Mouse (Mus musculus) MEL (cell line): ENCODE data around the gene Gm42878. TPM values are rescaled to one million over a fixed set of nuclear protein-coding genes. Genes with fewer than 3 reads are reported as not detected.

Experiments
- DNase-seq: peaks from one replicate; pipeline ENCODE4 v3.0.0; 2011; ENCODE audit warnings: low read depth, low spot score
- H3K27ac ChIP-seq: 2 replicates; pipeline ENCODE4 v1.5.1; 2012; ENCODE audit warnings: low read depth, mild to moderate bottlenecking, control low read depth, low read length, moderate library complexity; ENCODE audit not compliant: control insufficient read depth
- H3K27me3 ChIP-seq, 2 experiments: fragments of 150-350 bp in 1 of 2; sonication (generic) in 1 of 2; 2 replicates each; pipeline ENCODE4 v1.6.1; 2012; ENCODE audit warnings: low read length in 2 of 2, mild to moderate bottlenecking in 2 of 2, improper control_type of control experiment in 1 of 2, moderate library complexity in 1 of 2; ENCODE audit not compliant: insufficient read depth in 2 of 2, control insufficient read depth in 1 of 2
- H3K36me3 ChIP-seq, 2 experiments: 2 replicates each; pipeline ENCODE4 v1.6.1; 2012 to 2014; ENCODE audit warnings: low read length in 2 of 2, improper control_type of control experiment in 1 of 2, inconsistent platforms in 1 of 2, mild to moderate bottlenecking in 1 of 2; ENCODE audit not compliant: insufficient read depth in 2 of 2, control insufficient read depth in 1 of 2
- H3K4me1 ChIP-seq, 2 experiments: fragments of 150-350 bp in 1 of 2; sonication (generic) in 1 of 2; 2 replicates each; pipeline ENCODE4 v1.6.1; 2012; ENCODE audit warnings: low read length in 2 of 2, improper control_type of control experiment in 1 of 2, mild to moderate bottlenecking in 1 of 2; ENCODE audit not compliant: insufficient read depth in 2 of 2, control insufficient read depth in 1 of 2
- H3K4me3 ChIP-seq, 2 experiments: fragments of 150-350 bp in 1 of 2; sonication (generic) in 1 of 2; 2 replicates each; pipeline ENCODE4 v1.5.1; 2012; ENCODE audit warnings: low read depth in 2 of 2, low read length in 2 of 2, mild to moderate bottlenecking in 2 of 2, moderate library complexity in 2 of 2, control low read depth in 1 of 2, improper control_type of control experiment in 1 of 2; ENCODE audit not compliant: control insufficient read depth in 1 of 2, insufficient read depth in 1 of 2
- H3K79me2 ChIP-seq: 2 replicates; pipeline ENCODE4 v1.6.1; 2012; ENCODE audit warnings: mild to moderate bottlenecking, low read length, moderate library complexity; ENCODE audit not compliant: control insufficient read depth, poor library complexity, insufficient read depth
- H3K9ac ChIP-seq: 2 replicates; pipeline ENCODE4 v1.6.1; 2012; ENCODE audit warnings: low read depth, mild to moderate bottlenecking, control low read depth, low read length, moderate library complexity; ENCODE audit not compliant: control insufficient read depth, poor library complexity, severe bottlenecking
- H3K9me3 ChIP-seq: fragments of 150-350 bp; sonication (generic); replicated peaks from 2 replicates; pipeline ENCODE4 v1.6.1; 2012; ENCODE audit warnings: mild to moderate bottlenecking, low read length, improper control_type of control experiment, moderate library complexity; ENCODE audit not compliant: insufficient read depth
- BHLHE40 ChIP-seq: IDR thresholded peaks from 2 replicates; pipeline ENCODE4 v1.6.1; 2012; ENCODE audit warnings: low read depth, mild to moderate bottlenecking, inconsistent platforms, low read length, improper control_type of control experiment, borderline replicate concordance
- CHD1 ChIP-seq: IDR thresholded peaks from 2 replicates; pipeline ENCODE4 v1.6.1; 2012; ENCODE audit warnings: low read depth, mild to moderate bottlenecking, inconsistent platforms, low read length, improper control_type of control experiment
- CHD2 ChIP-seq: IDR thresholded peaks from 2 replicates; pipeline ENCODE4 v1.6.1; 2011; ENCODE audit warnings: low read length, improper control_type of control experiment
- CTCF ChIP-seq, 3 experiments: IDR thresholded peaks in 2 of 3; conservative IDR thresholded peaks in 1 of 3; 2 replicates each; pipeline ENCODE4 v1.5.1; 2011 to 2012; ENCODE audit warnings: low read length in 3 of 3, low read depth in 2 of 3, mild to moderate bottlenecking in 2 of 3, improper control_type of control experiment in 1 of 3, inconsistent platforms in 1 of 3, mixed read lengths in 1 of 3, moderate library complexity in 1 of 3; ENCODE audit not compliant: control insufficient read depth in 1 of 3, insufficient read depth in 1 of 3, poor library complexity in 1 of 3, severe bottlenecking in 1 of 3
- E2F4 ChIP-seq: IDR thresholded peaks from 2 replicates; pipeline ENCODE4 v1.6.1; 2011; ENCODE audit warnings: low read depth, low read length, improper control_type of control experiment, borderline replicate concordance
- ELF1 ChIP-seq: IDR thresholded peaks from 2 replicates; pipeline ENCODE4 v1.6.1; 2014; ENCODE audit warnings: low read depth, mild to moderate bottlenecking, inconsistent platforms, low read length, improper control_type of control experiment, moderate library complexity
- EP300 ChIP-seq, 2 experiments: IDR thresholded peaks; 2 replicates each; pipeline ENCODE4 v1.6.1; 2011; ENCODE audit warnings: improper control_type of control experiment in 2 of 2, low read length in 2 of 2, low read depth in 1 of 2, mild to moderate bottlenecking in 1 of 2
- ETS1 ChIP-seq: IDR thresholded peaks from 2 replicates; pipeline ENCODE4 v1.6.1; 2012; ENCODE audit warnings: low read depth, mild to moderate bottlenecking, inconsistent platforms, low read length, improper control_type of control experiment, moderate library complexity
- GABPA ChIP-seq: IDR thresholded peaks from 2 replicates; pipeline ENCODE4 v1.6.1; 2012; ENCODE audit warnings: low read depth, mild to moderate bottlenecking, inconsistent platforms, low read length, improper control_type of control experiment, moderate library complexity
- GATA1 ChIP-seq: IDR thresholded peaks from 2 replicates; pipeline ENCODE4 v1.6.1; 2011; ENCODE audit warnings: low read depth, low read length, improper control_type of control experiment
- HCFC1 ChIP-seq: IDR thresholded peaks from 2 replicates; pipeline ENCODE4 v1.6.1; 2012; ENCODE audit warnings: low read depth, mild to moderate bottlenecking, inconsistent platforms, low read length, improper control_type of control experiment, moderate library complexity
- JUND ChIP-seq: IDR thresholded peaks from 2 replicates; pipeline ENCODE4 v1.6.1; 2011; ENCODE audit warnings: low read depth, mild to moderate bottlenecking, improper control_type of control experiment, low read length
- KAT2A ChIP-seq: conservative IDR thresholded peaks from 2 replicates; pipeline ENCODE4 v1.6.1; 2012; ENCODE audit warnings: low read depth, low read length, improper control_type of control experiment, inconsistent platforms
- MAFK ChIP-seq: IDR thresholded peaks from 2 replicates; pipeline ENCODE4 v1.6.1; 2011; ENCODE audit warnings: low read depth, mild to moderate bottlenecking, low read length, improper control_type of control experiment, borderline replicate concordance
- MAX ChIP-seq: IDR thresholded peaks from 2 replicates; pipeline ENCODE4 v1.6.1; 2011; ENCODE audit warnings: low read length, improper control_type of control experiment
- MAZ ChIP-seq: IDR thresholded peaks from 2 replicates; pipeline ENCODE4 v1.6.1; 2012; ENCODE audit warnings: low read depth, mild to moderate bottlenecking, inconsistent platforms, low read length, improper control_type of control experiment
- MEF2A ChIP-seq: IDR thresholded peaks from 2 replicates; pipeline ENCODE4 v1.6.1; 2014; ENCODE audit warnings: low read depth, mild to moderate bottlenecking, inconsistent platforms, low read length, improper control_type of control experiment; ENCODE audit not compliant: poor library complexity, insufficient replicate concordance, severe bottlenecking; ENCODE audit errors: extremely low read depth
- MXI1 ChIP-seq: IDR thresholded peaks from 2 replicates; pipeline ENCODE4 v1.6.1; 2011; ENCODE audit warnings: mild to moderate bottlenecking, low read depth, low read length, improper control_type of control experiment
- MYB ChIP-seq: IDR thresholded peaks from 2 replicates; pipeline ENCODE4 v1.6.1; 2011; ENCODE audit warnings: mild to moderate bottlenecking, low read depth, low read length, improper control_type of control experiment
- MYC ChIP-seq: IDR thresholded peaks from 2 replicates; pipeline ENCODE4 v1.6.1; 2011; ENCODE audit warnings: low read depth, mild to moderate bottlenecking, low read length, improper control_type of control experiment, moderate library complexity
- NELFE ChIP-seq: IDR thresholded peaks from 2 replicates; pipeline ENCODE4 v1.6.1; 2011; ENCODE audit warnings: low read depth, low read length, improper control_type of control experiment
- NRF1 ChIP-seq: IDR thresholded peaks from 2 replicates; pipeline ENCODE4 v1.6.1; 2014; ENCODE audit warnings: low read depth, mild to moderate bottlenecking, inconsistent platforms, low read length, improper control_type of control experiment, moderate library complexity; ENCODE audit not compliant: poor library complexity, insufficient read depth, severe bottlenecking
- POLR2A ChIP-seq, 2 experiments: IDR thresholded peaks; 2 replicates each; pipeline ENCODE4 v1.6.1; 2011 to 2012; ENCODE audit warnings: low read length in 2 of 2, mild to moderate bottlenecking in 2 of 2, control low read depth in 1 of 2, improper control_type of control experiment in 1 of 2, low read depth in 1 of 2, moderate library complexity in 1 of 2; ENCODE audit not compliant: control insufficient read depth in 1 of 2, insufficient read depth in 1 of 2, poor library complexity in 1 of 2
- POLR2AphosphoS2 ChIP-seq: IDR thresholded peaks from 2 replicates; pipeline ENCODE4 v1.6.1; 2011; ENCODE audit warnings: low read length, improper control_type of control experiment
- POLR2AphosphoS5 ChIP-seq: IDR thresholded peaks from 2 replicates; pipeline ENCODE4 v1.6.1; 2012; ENCODE audit warnings: low read depth, borderline replicate concordance, mild to moderate bottlenecking, inconsistent platforms, low read length, moderate library complexity, mixed read lengths
- RAD21 ChIP-seq: IDR thresholded peaks from 2 replicates; pipeline ENCODE4 v1.6.1; 2011; ENCODE audit warnings: mild to moderate bottlenecking, low read depth, low read length, improper control_type of control experiment
- RCOR1 ChIP-seq: IDR thresholded peaks from 2 replicates; pipeline ENCODE4 v1.6.1; 2012; ENCODE audit warnings: low read depth, mild to moderate bottlenecking, inconsistent platforms, low read length, improper control_type of control experiment
- SIN3A ChIP-seq: IDR thresholded peaks from 2 replicates; pipeline ENCODE4 v1.6.1; 2012; ENCODE audit warnings: low read length, improper control_type of control experiment, inconsistent platforms
- SMC3 ChIP-seq: IDR thresholded peaks from 2 replicates; pipeline ENCODE4 v1.6.1; 2011; ENCODE audit warnings: low read depth, low read length, improper control_type of control experiment
- TCF12 ChIP-seq: IDR thresholded peaks from 2 replicates; pipeline ENCODE4 v1.6.1; 2014; ENCODE audit warnings: low read depth, mild to moderate bottlenecking, inconsistent platforms, low read length, improper control_type of control experiment, moderate library complexity
- UBTF ChIP-seq: IDR thresholded peaks from 2 replicates; pipeline ENCODE4 v1.6.1; 2012; ENCODE audit warnings: low read depth, mild to moderate bottlenecking, inconsistent platforms, low read length, improper control_type of control experiment, moderate library complexity, borderline replicate concordance; ENCODE audit not compliant: insufficient read depth
- USF1 ChIP-seq: IDR thresholded peaks from 2 replicates; pipeline ENCODE4 v1.6.1; 2014; ENCODE audit warnings: low read depth, mild to moderate bottlenecking, inconsistent platforms, low read length, improper control_type of control experiment, moderate library complexity
- USF2 ChIP-seq, 2 experiments: IDR thresholded peaks; 2 replicates each; pipeline ENCODE4 v1.6.1; 2011 to 2012; ENCODE audit warnings: improper control_type of control experiment in 2 of 2, low read length in 2 of 2, borderline replicate concordance in 1 of 2, inconsistent platforms in 1 of 2, low read depth in 1 of 2, mild to moderate bottlenecking in 1 of 2; ENCODE audit not compliant: insufficient read depth in 1 of 2
- ZC3H11A ChIP-seq: IDR thresholded peaks from 2 replicates; pipeline ENCODE4 v1.6.1; 2012; ENCODE audit warnings: low read depth, mild to moderate bottlenecking, inconsistent platforms, low read length, improper control_type of control experiment
- ZKSCAN1 ChIP-seq: IDR thresholded peaks from 2 replicates; pipeline ENCODE4 v1.6.1; 2012; ENCODE audit warnings: low read depth, mild to moderate bottlenecking, inconsistent platforms, low read length, improper control_type of control experiment, moderate library complexity
- ZMIZ1 ChIP-seq: IDR thresholded peaks from 2 replicates; pipeline ENCODE4 v1.6.1; 2012; ENCODE audit warnings: low read depth, mild to moderate bottlenecking, inconsistent platforms, low read length, improper control_type of control experiment, moderate library complexity
- ZNF384 ChIP-seq: IDR thresholded peaks from 2 replicates; pipeline ENCODE4 v1.6.1; 2012; ENCODE audit warnings: low read depth, mild to moderate bottlenecking, inconsistent platforms, low read length, improper control_type of control experiment
- polyA plus RNA-seq, 2 experiments: library from polyadenylated mRNA; stranded (reverse) in 1 of 2; unstranded in 1 of 2; fragments of >175 nt in 1 of 2; fragments of >200 nt in 1 of 2; gene quantifications; 2 replicates each; pipeline versions ENCODE4 v1.2.1 to v1.2.4; 2012; ENCODE audit warnings: low replicate concordance in 2 of 2, low read depth in 1 of 2; ENCODE audit not compliant: insufficient read length in 2 of 2, insufficient read depth in 1 of 2, missing spikeins in 1 of 2
- total RNA-seq: library from RNA; depleted of rRNA; stranded (reverse); fragments of 300-350 nt; gene quantifications from 2 replicates; pipeline ENCODE4 v1.2.3, GENCODE M21; 2012

Gm42878 gene
- total and polyA plus RNA-seq, 3 experiments = not detected

DNA sequence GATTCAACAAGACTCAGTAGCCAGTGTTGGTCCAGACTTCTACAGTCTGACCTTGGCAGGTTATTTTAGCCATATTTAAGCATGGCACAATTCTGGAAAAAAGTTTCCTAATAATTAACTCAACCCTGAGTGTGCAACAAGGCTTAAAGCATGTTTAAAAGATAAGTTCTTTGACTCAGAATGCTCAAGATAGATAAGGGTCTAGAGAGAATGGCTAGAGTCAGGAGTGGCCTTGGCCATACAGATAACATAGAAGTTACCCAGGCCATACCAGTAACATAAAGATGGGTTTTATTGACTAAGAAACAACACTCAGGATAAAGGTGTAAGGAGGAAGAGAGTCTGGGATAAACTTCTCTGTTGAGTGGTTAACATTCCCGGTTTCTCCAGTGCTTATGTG, 69.2 kb downstream of the Gm42878 start:
- H3K4me1 ChIP-seq = peaks cover 10 to 11% of the 10 kb centered on the region in 2 experiments
- peak; percentile 58 for DNase-seq
- H3K27ac ChIP-seq = peak overlapping the region; percentile 41; the same call in 1 of the 2 replicates
- H3K27me3 ChIP-seq = no peaks in the 10 kb centered on the region
- no peak overlapping the region for H3K9ac ChIP-seq
- H3K4me3 ChIP-seq = no peak overlapping the region
- H3K36me3 ChIP-seq = peaks cover 0 to 14% of the 10 kb centered on the region in 2 experiments; a peak in 2 of 4 replicates
- H3K9me3 ChIP-seq = no peaks in the 10 kb centered on the region
- no peaks in the 10 kb centered on the region for H3K79me2 ChIP-seq
- 0 out of 2 replicates have a peak, but pooled peaks have one; percentile 67 for TF ChIP-seq MYC
- TF ChIP-seq CTCF (IDR thresholded peaks at IDR 0.05 in 2 of 3, conservative IDR thresholded peaks at IDR 0.05 in 1 of 3; ENCODE audit: control insufficient read depth in 1 of 3, insufficient read depth in 1 of 3, low read depth in 2 of 3, low read length in 3 of 3, poor library complexity in 1 of 3, severe bottlenecking in 1 of 3) = no peak
- no peak for TF ChIP-seq USF2 (IDR thresholded peaks at IDR 0.05; ENCODE audit: borderline replicate concordance in 1 of 2, insufficient read depth in 1 of 2, low read depth in 1 of 2, low read length in 2 of 2)
- no peak for TF ChIP-seq ZMIZ1
- TF ChIP-seq BHLHE40 = no peak
- TF ChIP-seq CHD2 = no peak; the same call in 1 of the 2 replicates
- TF ChIP-seq RAD21 = no peak
- no peak for TF ChIP-seq USF1
- no peak for TF ChIP-seq HCFC1
- TF ChIP-seq POLR2A (IDR thresholded peaks at IDR 0.05; ENCODE audit: control insufficient read depth in 1 of 2, insufficient read depth in 1 of 2, low read depth in 1 of 2, low read length in 2 of 2, poor library complexity in 1 of 2) = no peak
- no peak for TF ChIP-seq GABPA
- TF ChIP-seq MXI1 = peak; percentile 66; the same call in 1 of the 2 replicates
- TF ChIP-seq NRF1 = no peak
- no peak for TF ChIP-seq E2F4
- TF ChIP-seq MYB = no peak
- TF ChIP-seq POLR2AphosphoS5 = no peak
- no peak for TF ChIP-seq POLR2AphosphoS2
- peak; percentile 91 to 94 for TF ChIP-seq EP300 (IDR thresholded peaks at IDR 0.05; ENCODE audit: low read depth in 1 of 2, low read length in 2 of 2)
- peak; percentile 96 for TF ChIP-seq GATA1
- TF ChIP-seq KAT2A = no peak; the same call in 1 of the 2 replicates
- TF ChIP-seq MAFK = peak; percentile 43; the same call in 1 of the 2 replicates
- TF ChIP-seq UBTF = no peak
- TF ChIP-seq ZNF384 = peak; percentile 42
- peak; percentile 66; the same call in 1 of the 2 replicates for TF ChIP-seq ETS1
- TF ChIP-seq MAZ = no peak
- TF ChIP-seq CHD1 = no peak
- TF ChIP-seq JUND = no peak
- no peak for TF ChIP-seq ZKSCAN1
- peak; percentile 62 for TF ChIP-seq SIN3A
- TF ChIP-seq MAX = no peak
- no peak for TF ChIP-seq NELFE
- TF ChIP-seq MEF2A = no peak
- TF ChIP-seq ELF1 = no peak
- 0 out of 2 replicates have a peak, but pooled peaks have one; percentile 6 for TF ChIP-seq ZC3H11A
- TF ChIP-seq SMC3 = 0 out of 2 replicates have a peak, but pooled peaks have one; percentile 5
- peak; percentile 75 for TF ChIP-seq RCOR1
- TF ChIP-seq TCF12 = peak; percentile 95
